Mouse (Mus musculus) midbrain, postnatal 0 days (tissue): Measurements from ENCODE around the gene Plekhg5. TPM values are rescaled to one million over a fixed set of nuclear protein-coding genes. Genes with fewer than 3 reads are reported as not detected.

Experiments used
- ATAC-seq: fragments of 200-750 bp; cut with Nextera tagmentation; 2 replicates; pipeline ENCODE4 v1.8.0; 2017; ENCODE audit warnings: moderate number of reproducible peaks, mild to moderate bottlenecking, moderate TSS enrichment, moderate library complexity; ENCODE audit not compliant: low FRiP score
- DNase-seq: peaks from one replicate; pipeline ENCODE4 v3.0.0-alpha.2; 2015; ENCODE audit warnings: low spot score
- H3K27ac ChIP-seq: fragments of 300-500 bp; sonication (generic); 2 replicates; pipeline ENCODE4 v1.5.1; 2014; ENCODE audit warnings: low read depth, mild to moderate bottlenecking, low read length, mixed read lengths
- H3K27me3 ChIP-seq: fragments of 300-500 bp; sonication (generic); 2 replicates; pipeline ENCODE4 v1.6.1; 2014; ENCODE audit warnings: low read length, control low read depth, mixed read lengths; ENCODE audit not compliant: insufficient read depth
- H3K36me3 ChIP-seq: fragments of 300-500 bp; sonication (generic); 2 replicates; pipeline ENCODE4 v1.6.1; 2014; ENCODE audit warnings: low read length, control low read depth, mixed read lengths; ENCODE audit not compliant: insufficient read depth
- H3K4me1 ChIP-seq: fragments of 300-500 bp; sonication (generic); 2 replicates; pipeline ENCODE4 v1.6.1; 2014; ENCODE audit warnings: mild to moderate bottlenecking, control low read depth, antibody characterized with exemption, low read length, mixed read lengths; ENCODE audit not compliant: insufficient read depth
- H3K4me2 ChIP-seq: fragments of 300-500 bp; sonication (generic); 2 replicates; pipeline ENCODE4 v1.6.1; 2014; ENCODE audit warnings: low read depth, mild to moderate bottlenecking, low read length, mixed read lengths; ENCODE audit not compliant: poor library complexity, severe bottlenecking
- H3K4me3 ChIP-seq: fragments of 300-500 bp; sonication (generic); 2 replicates; pipeline ENCODE4 v1.5.1; 2014; ENCODE audit warnings: low read depth, mild to moderate bottlenecking, low read length, moderate library complexity
- H3K9ac ChIP-seq: fragments of 300-500 bp; sonication (generic); replicated peaks from 2 replicates; pipeline ENCODE4 v1.6.1; 2014; ENCODE audit warnings: mild to moderate bottlenecking, low read length, moderate library complexity, mixed read lengths; ENCODE audit not compliant: poor library complexity, severe bottlenecking
- H3K9me3 ChIP-seq: fragments of 300-500 bp; sonication (generic); 2 replicates; pipeline ENCODE4 v1.6.1; 2016; ENCODE audit warnings: low read length, control low read depth
- CTCF ChIP-seq: IDR thresholded peaks from 2 replicates; pipeline ENCODE4 v1.5.1; 2016; ENCODE audit warnings: antibody characterized with exemption, mild to moderate bottlenecking
- WGBS: fragments of 180-500 bp; shearing (Covaris S2); extraction: QIAGEN DNeasy Blood & Tissue Kit; methylation state at CpG from one replicate; pipeline ENCODE4 v1.1.7; 2014; 5-methylcytosine and 5-hydroxymethylcytosine counted together
- polyA plus RNA-seq: library from polyadenylated mRNA; unstranded; fragments of >200 nt; fragmentation: Nextera tagmentation; extraction: Ambion mirVana; gene quantifications from 2 replicates; pipeline ENCODE4 v1.2.1, GENCODE M21; 2015
- total RNA-seq: library from RNA; depleted of rRNA; stranded (reverse); fragments of >200 nt; gene quantifications from 2 replicates; pipeline ENCODE4 v1.2.3, GENCODE M21; 2014

The Plekhg5 gene
- total and polyA plus RNA-seq, 2 experiments from 2014 or later = 13.0 to 33.5 TPM

DNA sequence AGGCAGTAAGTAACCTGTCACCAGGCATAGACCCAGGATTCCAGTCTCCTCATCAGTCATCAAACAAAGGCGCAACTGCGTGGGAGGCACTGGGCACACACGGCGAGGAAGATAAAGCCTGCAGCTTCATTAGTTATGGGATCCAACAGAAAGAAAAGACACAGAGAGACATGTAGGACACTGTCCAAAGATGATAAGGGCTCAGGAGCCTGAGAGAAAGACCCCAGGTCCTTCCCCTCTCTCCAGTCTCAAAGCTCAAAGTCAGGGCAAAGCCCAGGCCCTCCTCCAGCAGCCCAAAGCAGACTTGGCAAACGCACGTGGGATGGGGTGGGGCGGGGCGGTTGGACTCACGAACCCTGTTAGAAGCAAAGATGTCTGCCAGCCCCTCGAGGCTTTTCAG is 73.2 kb downstream of the Plekhg5 start:
- no peak for TF ChIP-seq CTCF
- H3K4me3 ChIP-seq = no peak overlapping the region
- H3K36me3 ChIP-seq = no peaks in the 10 kb centered on the region
- H3K4me2 ChIP-seq = no peak overlapping the region
- H3K27me3 ChIP-seq = peaks cover 12% of the 10 kb centered on the region; the same call in 1 of the 2 replicates
- ATAC-seq = no peak
- H3K9me3 ChIP-seq = no peaks in the 10 kb centered on the region
- H3K9ac ChIP-seq = no peak overlapping the region
- no peak overlapping the region for H3K27ac ChIP-seq
- WGBS = 74% methylated on average over 10 of the region's 10 CpGs
- H3K4me1 ChIP-seq = no peaks in the 10 kb centered on the region
- no peak for DNase-seq

DNA sequence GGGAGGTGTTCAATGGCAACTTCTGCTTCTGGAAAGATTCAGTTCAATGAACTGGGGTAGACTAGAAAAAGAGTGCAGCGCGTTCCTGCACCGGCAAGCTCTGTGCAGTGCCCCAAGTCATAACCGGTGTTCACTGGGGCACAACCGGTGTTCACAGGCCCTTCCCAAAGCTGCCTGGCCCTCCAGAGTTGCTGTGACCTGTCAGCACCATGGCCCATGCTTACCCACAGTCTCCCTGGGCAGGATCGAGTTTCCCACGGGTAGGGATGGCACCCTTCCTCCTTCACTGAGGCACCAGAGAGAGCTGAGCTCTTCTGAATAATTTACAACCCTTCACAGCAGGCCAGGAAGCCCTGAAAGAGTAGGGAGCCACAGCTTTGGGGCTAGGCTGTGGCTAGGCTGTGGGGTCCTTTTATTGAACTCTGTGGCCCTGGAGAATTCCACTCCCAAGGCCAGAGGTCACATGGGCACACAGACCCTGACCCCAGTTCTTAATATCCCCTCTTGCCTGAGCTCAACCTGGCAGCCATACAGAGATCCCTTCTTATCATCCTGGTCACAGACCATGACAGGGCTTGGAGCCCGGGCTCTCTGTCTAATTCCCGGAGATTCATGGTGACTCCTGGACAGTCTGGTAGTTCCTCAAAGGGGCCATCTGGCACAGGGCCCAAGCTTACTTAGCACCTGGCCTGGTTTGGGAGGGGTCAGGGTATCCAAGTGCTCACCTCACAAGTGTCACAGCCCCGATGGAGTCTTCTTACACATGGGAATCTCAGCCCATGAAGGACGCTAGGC is 73.9 kb downstream of the Plekhg5 start:
- DNase-seq = no peak
- no peaks in the 10 kb centered on the region for H3K4me1 ChIP-seq
- no peak overlapping the region for H3K4me2 ChIP-seq
- 66% methylated on average over 11 of the region's 11 CpGs for WGBS
- H3K27ac ChIP-seq = no peak overlapping the region
- no peak for TF ChIP-seq CTCF
- no peaks in the 10 kb centered on the region for H3K36me3 ChIP-seq
- ATAC-seq = no peak
- peaks cover 13% of the 10 kb centered on the region; the same call in 1 of the 2 replicates for H3K27me3 ChIP-seq
- no peak overlapping the region for H3K9ac ChIP-seq
- H3K4me3 ChIP-seq = no peak overlapping the region
- no peaks in the 10 kb centered on the region for H3K9me3 ChIP-seq

DNA sequence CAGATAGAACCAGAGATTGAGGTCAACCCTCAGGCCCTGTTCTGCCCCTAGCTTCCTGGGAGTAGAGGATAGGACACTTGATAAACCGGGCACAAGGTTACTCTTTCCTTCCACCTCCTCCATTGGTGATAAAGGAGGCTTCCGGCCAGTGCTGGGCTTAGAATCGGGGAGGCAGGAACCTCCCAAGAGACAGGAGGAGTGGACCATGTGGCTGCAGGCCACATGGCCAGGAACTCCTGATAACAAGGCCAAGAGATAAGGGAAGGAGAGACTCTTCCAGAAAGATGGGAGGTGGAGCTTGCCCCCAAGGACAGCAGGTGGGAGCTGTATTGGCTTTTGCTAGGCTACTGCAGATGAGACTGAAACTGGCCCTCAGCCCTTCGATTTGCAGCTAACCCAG is 78.2 kb downstream of the Plekhg5 start:
- Histone ChIP-seq H3K27me3 (peaks cover 40% of the 10 kb centered on the region), H3K4me3 (no peak overlapping the region), H3K4me1 (no peaks in the 10 kb centered on the region), H3K4me2 (no peak overlapping the region), H3K27ac (no peak overlapping the region), H3K9ac (no peak overlapping the region), H3K9me3 (no peaks in the 10 kb centered on the region), H3K36me3 (no peaks in the 10 kb centered on the region)
- ATAC-seq (no peak), DNase-seq (no peak)
- TF ChIP-seq CTCF = no peak
- WGBS = 83% methylated on average over 4 of the region's 4 CpGs

DNA sequence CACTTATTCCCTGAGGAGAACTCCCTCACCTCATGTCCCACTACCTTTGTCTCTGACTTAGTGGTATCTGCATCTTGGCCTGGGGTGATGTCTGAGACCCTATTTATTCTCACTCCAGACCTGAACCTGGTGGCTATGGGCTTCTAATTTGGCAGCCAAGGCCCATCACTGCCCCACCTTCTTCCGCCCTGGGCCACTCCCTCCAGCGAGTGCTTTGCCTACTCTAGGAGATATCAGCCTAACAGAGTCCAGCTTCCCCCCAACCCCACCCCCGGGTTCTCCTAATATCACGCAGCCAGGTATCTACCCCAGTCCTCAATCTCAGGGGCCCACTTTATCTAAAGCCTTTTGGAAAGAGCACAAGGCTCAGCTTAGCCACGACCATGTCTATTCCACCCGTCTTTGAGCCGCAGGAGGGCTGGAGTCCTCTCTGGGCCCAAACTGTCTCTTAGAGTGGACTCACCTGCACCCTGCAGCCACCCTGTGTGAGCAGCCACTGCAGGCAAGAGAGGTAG is 79.2 kb downstream of the Plekhg5 start:
- H3K9me3 ChIP-seq = no peaks in the 10 kb centered on the region
- H3K4me3 ChIP-seq = peak overlapping the region; percentile 24; the same call in 1 of the 2 replicates
- no peak overlapping the region for H3K27ac ChIP-seq
- WGBS = 20% methylated on average over 7 of the region's 7 CpGs
- H3K4me2 ChIP-seq = peak overlapping the region; percentile 36; the same call in 1 of the 2 replicates
- H3K9ac ChIP-seq = no peak overlapping the region
- no peaks in the 10 kb centered on the region for H3K4me1 ChIP-seq
- TF ChIP-seq CTCF = no peak
- no peaks in the 10 kb centered on the region for H3K36me3 ChIP-seq
- DNase-seq = no peak
- no peak for ATAC-seq
- peaks cover 40% of the 10 kb centered on the region for H3K27me3 ChIP-seq

DNA sequence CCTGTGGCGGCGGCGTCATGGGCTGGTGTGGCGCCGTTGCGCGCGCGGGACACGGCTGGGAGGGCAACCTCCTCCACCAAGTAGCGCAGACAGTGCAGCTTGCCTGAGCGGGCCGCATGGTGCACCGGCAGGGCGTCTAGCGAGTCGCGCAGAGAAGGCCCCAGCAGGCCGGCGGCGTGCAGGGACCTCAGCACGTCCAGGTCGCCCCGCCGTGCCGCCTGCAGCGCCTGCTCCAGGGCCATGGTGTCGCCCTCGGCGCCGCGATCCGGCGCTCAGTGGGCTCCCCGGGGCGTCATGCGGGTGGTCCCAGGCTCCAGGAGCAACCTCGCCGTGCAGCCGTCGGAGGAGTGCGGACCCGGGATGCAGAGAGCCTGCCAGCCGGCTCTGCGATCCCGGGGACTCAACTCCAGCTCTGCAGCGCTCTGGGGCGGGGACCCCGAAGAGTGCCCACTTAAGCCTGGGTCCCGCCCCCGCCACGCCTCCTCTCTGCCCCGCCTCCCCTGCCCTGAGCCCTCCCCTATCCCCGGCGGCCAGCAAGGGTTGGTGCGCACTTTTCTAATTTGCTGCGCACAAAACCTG is 79.8 kb downstream of the Plekhg5 start, which contains the start of gene Espn:
Espn (minus strand) TSS at position 406 of the 579 bp plus-strand sequence.
- H3K4me1 ChIP-seq = no peaks in the 10 kb centered on the region
- WGBS = 1% methylated on average over 57 of the region's 57 CpGs
- no peak; the same call in 1 of the 2 replicates for ATAC-seq

DNA sequence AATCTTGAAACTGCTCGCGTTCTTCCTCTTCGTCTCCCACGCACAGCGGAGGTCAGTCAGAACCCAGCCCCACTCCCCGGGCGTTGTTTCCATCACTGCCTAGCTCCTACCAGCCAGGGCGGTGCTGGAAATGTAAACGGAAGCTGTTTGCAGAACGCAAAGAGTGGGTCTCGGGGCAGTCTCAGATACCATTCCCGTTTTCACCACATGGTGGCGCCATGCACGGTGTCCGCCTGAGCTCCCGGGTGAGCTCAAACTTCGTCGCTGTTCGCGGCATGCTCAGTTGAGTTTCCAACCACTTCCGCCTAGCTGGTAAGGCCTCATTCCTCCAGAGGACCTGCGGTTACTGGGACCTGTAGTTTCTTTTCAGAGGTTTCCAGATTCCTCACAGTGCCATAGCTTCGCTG is 81.5 kb downstream of the Plekhg5 start:
- Histone ChIP-seq H3K4me3 (no peak overlapping the region), H3K9ac (no peak overlapping the region), H3K27me3 (peaks cover 57% of the 10 kb centered on the region), H3K27ac (no peak overlapping the region), H3K36me3 (no peaks in the 10 kb centered on the region), H3K4me2 (peak overlapping the region; percentile 35), H3K9me3 (no peaks in the 10 kb centered on the region), H3K4me1 (no peaks in the 10 kb centered on the region)
- DNase-seq (peak; percentile 77), ATAC-seq (no peak)
- WGBS = 3% methylated on average over 21 of the region's 23 CpGs
- peak; percentile 83 for TF ChIP-seq CTCF

More for the DNA sequence above, 79.8 kb downstream of the Plekhg5 start, which contains the start of gene Espn:
- Histone ChIP-seq H3K27me3 (peaks cover 40% of the 10 kb centered on the region), H3K4me3 (peak within 1 kb of the TSS; percentile 24; the same call in 1 of the 2 replicates), H3K9me3 (no peaks in the 10 kb centered on the region), H3K36me3 (no peaks in the 10 kb centered on the region), H3K27ac (no peak within 1 kb of the TSS), H3K4me2 (peak within 1 kb of the TSS; percentile 36; the same call in 1 of the 2 replicates), H3K9ac (no peak within 1 kb of the TSS)
- no peak for TF ChIP-seq CTCF
- DNase-seq = peak; percentile 39
